Mouse (Mus musculus) G1E-ER4 (cell line): ENCODE measurements around the gene Olfr1352. TPM values are rescaled to one million over a fixed set of nuclear protein-coding genes. Genes with fewer than 3 reads are reported as not detected.
"Not testable (repeated sequence)": the region's sequence is repeated elsewhere in the genome, so short reads cannot be mapped to it uniquely, and the experiment has no call there.

ENCODE experiments used
- GATA1 ChIP-seq: IDR thresholded peaks from one replicate; pipeline ENCODE4 v1.8.0; 2012; ENCODE audit warnings: low read length, inconsistent platforms
- polyA plus RNA-seq: library from polyadenylated mRNA; stranded (reverse); fragments of >175 nt; gene quantifications from 2 replicates; pipeline ENCODE4 v1.2.3, GENCODE M21; 2012

The Olfr1352 gene
- not detected in 2 replicates for polyA plus RNA-seq

DNA sequence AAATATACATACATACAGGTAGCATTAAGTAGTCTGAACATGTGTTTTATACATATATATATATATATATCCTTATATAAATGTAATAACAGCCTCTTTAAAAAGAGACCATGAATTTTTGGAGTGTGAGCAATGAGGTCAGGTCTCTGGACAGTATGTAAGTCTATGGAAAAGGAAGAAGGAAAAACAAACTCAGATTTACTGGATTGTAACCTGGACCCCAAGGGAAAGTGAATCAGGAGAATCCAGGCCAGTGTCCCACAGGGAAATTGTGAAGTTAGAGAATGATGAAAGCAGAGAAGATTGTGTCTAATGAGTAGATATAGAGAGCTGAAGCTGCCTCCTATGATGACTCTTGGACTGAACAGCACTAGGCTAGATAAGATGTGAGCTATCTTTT, at the start of gene Olfr1352:
Gene Olfr1352 (plus strand): TSS at position 301 of the 400 bp plus-strand sequence.
- no peak for TF ChIP-seq GATA1

DNA sequence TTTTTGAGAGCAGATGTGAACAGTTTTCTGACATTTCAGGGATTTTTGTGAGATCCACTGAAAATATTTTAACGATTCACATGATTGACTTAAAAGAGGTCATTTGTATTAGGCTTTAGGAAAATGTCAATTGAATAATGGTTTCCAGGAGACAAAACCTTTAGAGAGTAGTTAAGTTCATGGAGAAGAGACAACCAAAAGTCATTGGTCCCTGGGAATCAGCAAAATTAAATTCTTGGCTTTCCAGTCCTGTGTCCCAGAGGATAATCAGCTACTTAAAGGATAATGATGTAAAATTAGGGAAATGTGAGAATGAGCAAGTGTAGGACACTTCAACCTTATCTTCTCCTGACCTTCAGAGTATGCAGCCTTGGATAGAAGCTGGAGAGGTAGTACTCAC, 30.5 kb upstream of the Olfr1352 start, which contains the start of gene Olfr8:
Gene Olfr8 (plus strand): TSS at position 301 of the 400 bp plus-strand sequence.
- not testable (repeated sequence) for TF ChIP-seq GATA1

DNA sequence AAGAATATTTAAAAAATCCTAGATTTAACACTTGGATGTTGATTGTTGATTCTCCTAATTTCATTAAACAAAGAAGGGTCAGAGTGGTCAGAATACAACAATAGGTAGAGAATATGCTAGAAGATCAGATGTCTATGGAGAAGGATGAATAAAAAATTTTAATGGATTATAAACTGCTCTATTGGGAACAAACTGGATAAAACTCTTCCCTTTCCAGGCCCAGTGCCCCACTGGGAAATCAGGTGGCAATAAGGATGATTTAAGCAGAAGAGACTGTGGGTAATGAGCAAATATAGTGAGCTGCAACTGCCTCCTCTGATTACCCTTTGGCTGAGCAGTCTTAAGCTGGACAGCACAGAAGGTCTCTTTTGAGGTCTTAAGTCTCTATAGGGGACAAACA, 17.8 kb upstream of the Olfr1352 start, which contains the start of gene Olfr1353:
Gene Olfr1353 (plus strand): TSS at position 301 of the 400 bp plus-strand sequence.
- not testable (repeated sequence) for TF ChIP-seq GATA1

DNA sequence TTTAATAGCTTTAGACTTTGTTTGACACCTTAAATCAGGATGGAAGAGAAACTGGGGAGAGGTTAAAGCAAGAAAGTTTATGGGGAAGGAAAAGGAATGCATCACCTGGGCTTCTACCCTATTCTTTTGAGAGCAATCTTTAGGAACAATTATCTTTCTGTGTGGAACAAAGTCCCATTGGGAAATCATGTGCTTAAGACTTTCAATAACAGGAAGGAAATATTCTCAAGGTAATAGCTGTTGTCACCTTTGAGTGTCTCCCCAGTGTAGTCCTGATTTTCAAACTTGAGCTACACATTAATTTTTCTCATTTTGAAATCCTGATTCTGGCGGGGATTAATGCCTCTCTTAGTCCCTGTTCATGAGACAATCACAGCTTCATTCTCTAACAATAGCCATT, 31.3 kb downstream of the Olfr1352 start, which contains the start of gene Olfr1351:
Gene Olfr1351 (plus strand): TSS at position 301 of the 400 bp plus-strand sequence.
- no peak for TF ChIP-seq GATA1

DNA sequence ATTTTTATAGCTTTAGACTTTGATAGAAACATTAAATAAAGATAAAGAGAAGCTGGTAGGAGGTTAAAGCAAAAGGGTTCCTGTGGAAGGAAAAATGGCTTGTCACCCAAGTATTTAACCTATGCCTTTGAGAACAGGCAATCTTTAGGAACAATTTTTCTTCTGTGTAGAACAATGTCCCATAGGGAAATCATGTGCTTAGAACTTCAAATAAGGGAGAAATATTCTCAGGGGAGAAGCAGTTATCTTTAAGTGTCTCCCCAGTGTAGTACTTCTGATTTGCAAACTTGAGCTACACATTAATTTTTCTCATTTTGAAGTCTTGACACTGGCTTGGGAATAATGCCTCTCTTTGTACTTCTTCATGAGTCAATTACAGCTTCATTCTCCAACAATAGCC, 47.6 kb downstream of the Olfr1352 start, which contains the start of gene Olfr57:
Gene Olfr57 (plus strand): TSS at position 301 of the 400 bp plus-strand sequence.
- no peak for TF ChIP-seq GATA1

Other genes with a start within 250 kb of the Olfr1352 start
- not detected in 2 replicates for gene Ccdc105, start 228.0 kb upstream of the Olfr1352 start, polyA plus RNA-seq
- gene Slc1a6, start 200.6 kb upstream of the Olfr1352 start, polyA plus RNA-seq, result not detected in 2 replicates
- not detected in 2 replicates for gene Olfr1356, start 128.9 kb upstream of the Olfr1352 start, polyA plus RNA-seq
- not detected in 2 replicates for gene Olfr1355, start 105.5 kb upstream of the Olfr1352 start, polyA plus RNA-seq
- gene Olfr1354, start 67.9 kb upstream of the Olfr1352 start, polyA plus RNA-seq, result not detected in 2 replicates
- not detected in 2 replicates for gene Olfr8, start 30.4 kb upstream of the Olfr1352 start, polyA plus RNA-seq
- gene Olfr1353, start 17.7 kb upstream of the Olfr1352 start, polyA plus RNA-seq, result not detected in 2 replicates
- not detected in 2 replicates for gene Olfr1351, start 31.4 kb downstream of the Olfr1352 start, polyA plus RNA-seq
- gene Olfr57, start 47.7 kb downstream of the Olfr1352 start, polyA plus RNA-seq, result not detected in 2 replicates
- gene 2610008E11Rik, start 116.5 kb downstream of the Olfr1352 start, polyA plus RNA-seq, result 0.44 and 0.50 TPM in 2 replicates
- not detected in 2 replicates for gene Vmn2r80, start 167.7 kb downstream of the Olfr1352 start, polyA plus RNA-seq